Mouse (Mus musculus) cortical plate, adult 2 months (tissue): ENCODE results near the gene Fam163a.
"Not testable (repeated sequence)": the region's sequence is repeated elsewhere in the genome, so short reads cannot be mapped to it uniquely, and the experiment has no call there.

ENCODE experiments used
- CTCF ChIP-seq: fragments of 200-500 bp; IDR thresholded peaks from 2 replicates; pipeline ENCODE4 v1.5.1; 2011; ENCODE audit warnings: mild to moderate bottlenecking, control low read depth, low read length; ENCODE audit not compliant: insufficient read depth; ENCODE audit errors: extremely low read depth
- POLR2A ChIP-seq: fragments of 200-500 bp; IDR thresholded peaks from 2 replicates; pipeline ENCODE4 v1.6.1; 2011; ENCODE audit warnings: mild to moderate bottlenecking, low read length, control low read depth; ENCODE audit not compliant: insufficient read depth; ENCODE audit errors: extremely low read depth

DNA sequence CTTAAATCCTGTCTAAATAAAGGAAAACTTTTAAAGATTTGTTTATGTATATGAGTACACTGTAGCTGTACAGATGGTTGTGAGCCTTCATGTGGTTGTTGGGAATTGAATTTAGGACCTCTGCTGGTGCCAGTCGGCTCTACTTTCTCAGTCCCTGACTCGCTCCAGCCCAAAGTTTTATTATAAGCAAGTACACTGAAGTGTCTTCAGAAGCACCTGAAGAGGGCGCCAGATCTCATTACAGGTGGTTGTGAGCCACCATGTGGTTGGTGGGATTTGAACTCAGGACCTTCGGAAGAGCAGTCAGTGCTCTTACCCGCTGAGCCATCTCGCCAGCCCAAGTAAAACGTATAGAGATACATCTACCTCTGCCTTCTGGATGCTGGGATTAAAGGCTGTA is 164.8 kb downstream of the Fam163a start:
- not testable (repeated sequence) for TF ChIP-seq POLR2A, CTCF
